Mouse (Mus musculus) embryonic fibroblast, embryonic 13.5 days (primary cell): ENCODE data around the gene Tmem273.

ENCODE experiments used
- CTCF ChIP-seq: IDR thresholded peaks from 2 replicates; pipeline ENCODE4 v1.5.1; 2011; ENCODE audit warnings: mild to moderate bottlenecking, control low read depth, low read length, moderate library complexity, borderline replicate concordance; ENCODE audit not compliant: insufficient read depth
- POLR2A ChIP-seq: IDR thresholded peaks from 2 replicates; pipeline ENCODE4 v1.6.1; 2011; ENCODE audit warnings: low read depth, mild to moderate bottlenecking, control low read depth, low read length, moderate library complexity

DNA sequence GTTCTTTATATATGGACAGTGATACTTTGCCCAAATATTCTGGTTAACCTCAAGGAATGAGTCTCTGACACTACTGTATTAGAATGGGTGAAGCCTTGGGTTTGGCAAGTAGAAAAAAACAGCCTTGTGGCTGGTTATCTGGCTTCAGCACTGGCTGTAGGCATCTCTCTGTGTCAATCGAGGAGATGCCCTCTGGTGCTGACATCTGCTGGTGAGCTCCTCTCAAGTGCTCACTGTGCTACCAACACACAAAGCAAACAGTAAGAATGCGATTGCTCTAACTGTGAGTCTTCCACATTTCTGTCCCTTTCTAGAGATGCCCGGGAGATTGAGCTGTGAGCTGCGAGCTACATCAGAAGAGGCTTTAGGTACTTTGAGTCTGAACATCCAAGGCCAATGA lies 30.8 kb downstream of the Tmem273 start:
- TF ChIP-seq POLR2A (no peak), CTCF (peak; percentile 28; the same call in 1 of the 2 replicates)
